Mouse (Mus musculus) ES-E14 (cell line): ENCODE data around the gene F11. TPM values are rescaled to one million over a fixed set of nuclear protein-coding genes. Genes with fewer than 3 reads are reported as not detected.
A peak's percentile ranks its signal among the peaks of the same experiment; 100 is the strongest.

Experiments used
- DNase-seq: peaks from one replicate; pipeline ENCODE4 v3.0.0-alpha.2; 2013; ENCODE audit warnings: low read depth, low spot score
- H3K27ac ChIP-seq: 2 replicates; pipeline ENCODE4 v1.5.1; 2012; ENCODE audit warnings: low read depth, mild to moderate bottlenecking, low read length, moderate library complexity, mixed read lengths; ENCODE audit not compliant: poor library complexity, insufficient read depth, severe bottlenecking
- H3K36me3 ChIP-seq: 2 replicates; pipeline ENCODE4 v1.6.1; 2012; ENCODE audit warnings: mild to moderate bottlenecking, low read length, moderate library complexity, mixed read lengths; ENCODE audit not compliant: control insufficient read depth, poor library complexity, insufficient read depth, severe bottlenecking
- H3K4me1 ChIP-seq, 2 experiments: fragments of 150-350 bp in 1 of 2; sonication (generic) in 1 of 2; 2 replicates each; pipeline ENCODE4 v1.6.1; 2012; ENCODE audit warnings: low read length in 2 of 2, mild to moderate bottlenecking in 1 of 2, mixed read lengths in 1 of 2; ENCODE audit not compliant: control insufficient read depth in 2 of 2, insufficient read depth in 2 of 2, poor library complexity in 1 of 2
- H3K4me3 ChIP-seq, 2 experiments: fragments of 150-350 bp in 1 of 2; sonication (generic) in 1 of 2; 2 replicates each; pipeline ENCODE4 v1.5.1; 2012; ENCODE audit warnings: low read length in 2 of 2, low read depth in 1 of 2, mild to moderate bottlenecking in 1 of 2, mixed read lengths in 1 of 2; ENCODE audit not compliant: insufficient read depth in 1 of 2, poor library complexity in 1 of 2, severe bottlenecking in 1 of 2
- H3K9ac ChIP-seq: 2 replicates; pipeline ENCODE4 v1.6.1; 2012; ENCODE audit warnings: low read depth, mild to moderate bottlenecking, low read length, mixed read lengths; ENCODE audit not compliant: poor library complexity, insufficient read depth, severe bottlenecking
- H3K9me3 ChIP-seq: fragments of 150-350 bp; sonication (generic); 2 replicates; pipeline ENCODE4 v1.6.1; 2012; ENCODE audit warnings: low read depth, mild to moderate bottlenecking, low read length; ENCODE audit not compliant: control insufficient read depth, insufficient read depth
- CHD2 ChIP-seq: IDR thresholded peaks from 2 replicates; pipeline ENCODE4 v1.6.1; 2014; ENCODE audit warnings: mild to moderate bottlenecking, low read depth, low read length, inconsistent platforms
- HCFC1 ChIP-seq: IDR thresholded peaks from 2 replicates; pipeline ENCODE4 v1.6.1; 2012; ENCODE audit warnings: low read length, inconsistent platforms, borderline replicate concordance; ENCODE audit not compliant: insufficient read depth
- MAFK ChIP-seq: IDR thresholded peaks from 2 replicates; pipeline ENCODE4 v1.6.1; 2014; ENCODE audit warnings: mild to moderate bottlenecking, low read depth, low read length, inconsistent platforms; ENCODE audit not compliant: insufficient read depth
- ZC3H11A ChIP-seq: IDR thresholded peaks from 2 replicates; pipeline ENCODE4 v1.6.1; 2012; ENCODE audit warnings: low read depth, mild to moderate bottlenecking, inconsistent platforms, low read length, borderline replicate concordance
- ZNF384 ChIP-seq: IDR thresholded peaks from 2 replicates; pipeline ENCODE4 v1.6.1; 2012; ENCODE audit warnings: low read depth, low read length, inconsistent platforms
- in situ Hi-C, 2 experiments: fragments of 600-800 bp; cut with MboI; formaldehyde crosslinking; loops; one replicate each; pipeline ENCODE4 v1.15.1; 2025; ENCODE audit warnings: low sequenced_read_pairs in 2 of 2, inconsistent platforms in 1 of 2; ENCODE audit not compliant: unreplicated experiment in 2 of 2
- total RNA-seq: library from RNA; depleted of rRNA; stranded (reverse); fragments of 300-350 nt; gene quantifications from 2 replicates; pipeline ENCODE4 v1.2.3, GENCODE M21; 2012

The F11 gene
- total RNA-seq, 1 experiment = not detected

DNA sequence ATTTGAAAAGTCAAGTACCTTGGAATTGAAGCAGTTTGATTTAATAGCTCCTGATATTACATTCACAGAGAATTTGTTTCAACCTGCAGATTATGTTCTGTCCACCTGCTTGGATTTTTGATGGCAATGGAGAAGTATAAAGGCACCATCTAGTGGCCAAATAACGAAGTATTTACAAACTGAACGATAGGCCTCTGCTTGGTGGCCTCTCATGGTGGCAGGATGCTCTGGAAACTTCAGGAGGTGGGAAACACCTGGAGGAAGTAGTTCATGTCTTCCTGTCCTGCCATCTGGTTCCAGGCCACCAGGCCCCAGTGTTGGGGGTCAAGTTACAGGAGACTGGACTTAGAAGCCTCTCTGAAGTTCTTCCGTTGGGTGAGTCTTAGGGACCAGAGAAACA, 23.5 kb downstream of the F11 start:
- no peaks in the 10 kb centered on the region for H3K36me3 ChIP-seq
- H3K27ac ChIP-seq = no peak overlapping the region
- no peaks in the 10 kb centered on the region for H3K9me3 ChIP-seq
- no peak overlapping the region for H3K4me3 ChIP-seq
- H3K4me1 ChIP-seq = peaks cover 11 to 12% of the 10 kb centered on the region in 2 experiments
- in situ Hi-C loops = loop anchor here in 1 of 2 experiments (5.0 kb wide), 1 partner anchor 186 kb away; no protein-coding TSS in a partner anchor
- TF ChIP-seq HCFC1 (no peak), ZC3H11A (peak; percentile 65)
- peak; percentile 17 for DNase-seq
- no peak overlapping the region for H3K9ac ChIP-seq

DNA sequence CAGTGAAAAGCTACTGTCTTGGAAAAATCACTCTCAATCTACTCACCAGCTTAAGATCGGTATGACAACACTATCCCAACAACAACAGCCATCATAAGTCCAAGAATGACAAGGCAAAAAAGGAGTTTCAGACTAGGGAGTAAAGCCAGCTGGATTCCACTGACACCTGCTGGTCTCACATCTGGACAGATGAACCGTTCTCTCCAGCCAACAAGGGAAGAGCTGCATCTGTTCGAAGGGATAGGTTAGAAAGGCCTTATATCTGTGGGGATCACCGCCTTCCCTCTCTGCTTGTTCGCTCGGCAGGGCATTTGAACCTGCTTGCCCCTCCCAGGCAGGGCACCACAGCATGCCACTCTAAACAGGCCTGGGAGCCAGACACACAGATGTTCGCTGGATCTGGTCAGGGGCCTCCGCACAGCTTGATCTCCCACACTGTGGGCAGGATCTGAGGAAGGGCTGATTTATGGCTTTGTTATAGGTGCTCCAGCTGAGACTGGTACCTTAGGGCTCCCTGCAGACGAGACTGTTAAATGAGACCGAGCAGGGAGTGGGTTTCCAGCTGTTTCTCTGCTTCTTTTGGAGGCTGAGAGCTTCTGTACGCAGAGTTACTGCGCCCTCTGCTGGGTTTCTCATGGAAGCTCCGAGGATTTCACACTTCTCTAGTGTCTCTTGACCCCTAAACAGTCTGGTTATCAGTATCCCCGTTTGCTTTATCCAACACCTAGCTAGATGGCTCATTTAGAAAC, 25.5 kb downstream of the F11 start:
- peak overlapping the region; percentile 18 to 43; a peak in 3 of 4 replicates for H3K4me3 ChIP-seq
- no peak overlapping the region for H3K27ac ChIP-seq
- H3K9ac ChIP-seq = peak overlapping the region; percentile 49; the same call in 1 of the 2 replicates
- TF ChIP-seq HCFC1 (no peak), ZNF384 (no peak), ZC3H11A (peak; percentile 98), MAFK (peak; percentile 70)
- peak; percentile 74 for DNase-seq
- H3K4me1 ChIP-seq = peaks cover 12 to 19% of the 10 kb centered on the region in 2 experiments
- in situ Hi-C loops = loop anchor here in 1 of 2 experiments (5.0 kb wide), 1 partner anchor 184 kb away; no protein-coding TSS in a partner anchor
- no peaks in the 10 kb centered on the region for H3K36me3 ChIP-seq
- H3K9me3 ChIP-seq = no peaks in the 10 kb centered on the region

DNA sequence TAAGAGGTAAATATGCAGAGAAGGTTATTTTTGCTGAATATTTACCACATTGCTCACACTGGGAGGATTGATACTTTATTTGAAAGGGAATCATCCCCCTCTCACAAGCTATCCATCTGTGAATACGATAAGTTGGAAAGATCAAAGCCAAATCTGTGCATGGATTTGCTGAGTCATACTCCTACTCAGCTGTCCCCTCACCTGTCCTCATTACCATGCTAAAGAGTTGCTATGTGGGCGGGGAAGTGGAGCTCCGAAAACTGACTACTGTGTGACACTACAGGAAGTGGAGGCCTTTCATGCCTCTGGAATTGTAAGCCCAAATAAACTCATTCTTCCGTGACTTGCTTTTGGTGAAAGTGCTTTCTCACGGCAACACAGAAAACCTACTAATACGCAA, 26.6 kb downstream of the F11 start:
- in situ Hi-C loops = loop anchor here in 1 of 2 experiments (5.0 kb wide), 1 partner anchor 183 kb away; no protein-coding TSS in a partner anchor
- no peak overlapping the region for H3K27ac ChIP-seq
- no peak overlapping the region for H3K4me3 ChIP-seq
- H3K9ac ChIP-seq = no peak overlapping the region
- DNase-seq = peak; percentile 25
- H3K9me3 ChIP-seq = no peaks in the 10 kb centered on the region
- no peaks in the 10 kb centered on the region for H3K36me3 ChIP-seq
- peak; percentile 94 for TF ChIP-seq MAFK
- no peak for TF ChIP-seq ZC3H11A
- peaks cover 12 to 19% of the 10 kb centered on the region in 2 experiments for H3K4me1 ChIP-seq

DNA sequence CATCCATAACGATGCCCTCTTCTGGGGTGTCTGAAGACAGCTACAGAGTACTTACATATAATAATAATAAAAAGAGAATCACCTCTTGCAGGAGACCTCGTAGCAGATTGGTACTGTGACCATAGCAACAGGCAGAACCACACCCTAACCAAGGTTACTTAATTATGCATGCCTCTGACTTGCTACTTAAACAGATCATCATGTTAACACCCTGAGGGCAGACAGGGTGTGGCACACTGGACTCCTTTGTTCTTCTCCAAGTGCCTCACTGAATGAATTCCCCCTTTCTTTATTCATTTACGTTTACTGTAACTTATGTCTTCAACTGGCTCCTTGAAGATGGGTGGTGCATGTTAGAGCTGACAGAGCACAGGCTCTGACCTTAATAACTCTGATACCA, 28.6 kb downstream of the F11 start:
- TF ChIP-seq ZC3H11A = no peak
- no peak for TF ChIP-seq HCFC1
- no peak for TF ChIP-seq ZNF384
- no peak for TF ChIP-seq CHD2
- no peak for TF ChIP-seq MAFK
- peak; percentile 88 for DNase-seq
- no peaks in the 10 kb centered on the region for H3K9me3 ChIP-seq
- peak overlapping the region; percentile 85; the same call in 1 of the 2 replicates for H3K27ac ChIP-seq
- H3K9ac ChIP-seq = no peak overlapping the region
- H3K4me3 ChIP-seq = no peak overlapping the region
- in situ Hi-C loops = no loop called here
- H3K36me3 ChIP-seq = no peaks in the 10 kb centered on the region
- peaks cover 12 to 19% of the 10 kb centered on the region in 2 experiments for H3K4me1 ChIP-seq

DNA sequence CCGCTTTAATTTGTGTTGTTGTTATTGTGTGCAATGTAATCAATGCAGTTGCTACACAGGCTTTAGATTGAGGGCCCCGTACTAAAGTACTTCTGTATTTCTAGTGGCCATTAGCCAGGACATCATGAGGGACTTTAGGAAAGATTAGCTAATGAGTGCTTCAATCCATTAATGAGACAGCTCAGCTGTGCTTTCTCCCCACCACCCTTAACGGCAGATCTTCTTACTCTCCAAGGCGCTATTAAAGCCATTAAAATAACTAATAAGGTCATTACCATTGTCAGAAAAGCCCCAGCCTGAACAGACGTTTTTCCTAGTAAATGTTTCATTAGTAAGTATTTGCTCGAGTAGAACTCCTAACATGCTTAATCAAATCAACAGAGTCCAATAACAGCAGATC, 59.4 kb downstream of the F11 start:
- H3K27ac ChIP-seq = no peak overlapping the region
- H3K9ac ChIP-seq = no peak overlapping the region
- no peak overlapping the region for H3K4me3 ChIP-seq
- no peaks in the 10 kb centered on the region for H3K9me3 ChIP-seq
- in situ Hi-C loops = no loop called here
- no peak for DNase-seq
- H3K4me1 ChIP-seq = no peaks in the 10 kb centered on the region
- TF ChIP-seq ZNF384 (no peak), HCFC1 (no peak), MAFK (no peak), ZC3H11A (no peak), CHD2 (no peak)
- H3K36me3 ChIP-seq = no peaks in the 10 kb centered on the region
